ENCODE assay signal across 8 mouse cellular contexts in the genomic region with DNA sequence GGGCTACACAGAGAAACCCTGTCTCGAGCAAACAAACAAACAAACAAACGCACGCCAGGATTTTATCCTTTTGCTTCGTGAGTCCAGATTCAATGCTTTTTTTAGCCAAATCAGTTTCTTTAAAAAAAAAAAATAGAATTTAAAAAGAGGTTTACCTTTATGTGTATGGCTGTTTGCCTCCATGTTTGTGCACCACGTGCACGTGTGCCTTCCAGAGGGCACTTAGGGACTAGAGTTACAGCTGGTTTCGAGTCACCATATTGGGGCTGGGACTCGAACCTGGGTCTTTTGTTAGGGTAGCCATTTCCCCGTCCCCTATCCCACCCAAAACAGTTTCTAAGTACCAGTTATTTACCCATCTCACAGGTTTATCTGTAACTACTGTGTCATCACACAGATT. TPM values are rescaled to one million over a fixed set of nuclear protein-coding genes. Genes with fewer than 3 reads are reported as not detected.
DNase-seq lines count a peak whose midpoint lies in the region; ATAC-seq lines count a peak whose summit lies in the region.

No protein-coding gene starts in this region.

- H3K4me3 ChIP-seq in liver, embryonic 11.5 days (ENCODE audit: low read depth, low read length) = peak overlapping the region; percentile 93
- H3K4me3 ChIP-seq in embryonic facial prominence, embryonic 14.5 days (ENCODE audit: low read depth, low read length) = peak overlapping the region; percentile 78
- H3K4me3 ChIP-seq in intestine, embryonic 15.5 days (replicated peaks) = peak overlapping the region; percentile 76
- peak overlapping the region; percentile 66 for H3K4me3 ChIP-seq in neural tube, embryonic 12.5 days

- H3K9me3 ChIP-seq in liver, embryonic 11.5 days (ENCODE audit: control insufficient read depth, low read length) = no peaks in the 10 kb centered on the region
- no peaks in the 10 kb centered on the region for H3K9me3 ChIP-seq in embryonic facial prominence, embryonic 14.5 days (ENCODE audit: control insufficient read depth, low read length)
- H3K9me3 ChIP-seq in intestine, embryonic 15.5 days = no peaks in the 10 kb centered on the region
- H3K9me3 ChIP-seq in neural tube, embryonic 12.5 days = no peaks in the 10 kb centered on the region

- peak overlapping the region; percentile 55; the same call in 1 of the 2 replicates for H3K9ac ChIP-seq in liver, embryonic 11.5 days (ENCODE audit: low read depth, low read length)
- H3K9ac ChIP-seq in embryonic facial prominence, embryonic 14.5 days (ENCODE audit: low read depth, low read length) = peak overlapping the region; percentile 89
- H3K9ac ChIP-seq in intestine, embryonic 15.5 days = no peak overlapping the region
- H3K9ac ChIP-seq in neural tube, embryonic 12.5 days = peak overlapping the region; percentile 64

- no peak for ATAC-seq in liver, embryonic 11.5 days (replicated peaks; ENCODE audit: low FRiP score)
- no peak for ATAC-seq in embryonic facial prominence, embryonic 14.5 days (ENCODE audit: low read depth)
- no peak; the same call in 1 of the 2 replicates for ATAC-seq in intestine, embryonic 15.5 days
- no peak for ATAC-seq in neural tube, embryonic 12.5 days (ENCODE audit: low FRiP score, low read depth)
- ATAC-seq in activated CD4-positive, CD25-positive, alpha-beta regulatory T cell, adult 4 months = no peak
- no peak for ATAC-seq in granulocyte monocyte progenitor cell, adult 5-6 weeks (replicated peaks; ENCODE audit: poor library complexity, severe bottlenecking)

- peak overlapping the region; percentile 76 for H3K4me2 ChIP-seq in liver, embryonic 11.5 days
- peak overlapping the region; percentile 82 for H3K4me2 ChIP-seq in embryonic facial prominence, embryonic 14.5 days (ENCODE audit: low read depth, low read length)
- H3K4me2 ChIP-seq in intestine, embryonic 15.5 days (replicated peaks) = peak overlapping the region; percentile 73
- peak overlapping the region; percentile 71 for H3K4me2 ChIP-seq in neural tube, embryonic 12.5 days (replicated peaks)

- 78% methylated on average over 9 of the region's 9 CpGs for WGBS in liver, embryonic 11.5 days
- WGBS in embryonic facial prominence, embryonic 14.5 days = 83% methylated on average over 9 of the region's 9 CpGs
- WGBS in intestine, embryonic 15.5 days = 84% methylated on average over 9 of the region's 9 CpGs
- 85% methylated on average over 9 of the region's 9 CpGs for WGBS in neural tube, embryonic 12.5 days

- DNase-seq in liver, embryonic 11.5 days (ENCODE audit: low spot score) = no peak
- DNase-seq in liver = no peak
- no peak for DNase-seq in embryonic facial prominence, embryonic 14.5 days (ENCODE audit: low spot score)
- no peak for DNase-seq in gastrocnemius, postnatal 14 days

- H3K4me1 ChIP-seq in liver, embryonic 11.5 days (replicated peaks; ENCODE audit: control insufficient read depth, insufficient read depth, low read length) = peaks cover 9% of the 10 kb centered on the region
- peaks cover 13% of the 10 kb centered on the region for H3K4me1 ChIP-seq in embryonic facial prominence, embryonic 14.5 days (ENCODE audit: control insufficient read depth, insufficient read depth, low read length)
- H3K4me1 ChIP-seq in intestine, embryonic 15.5 days (replicated peaks) = peaks cover 9% of the 10 kb centered on the region; the same call in 1 of the 2 replicates
- H3K4me1 ChIP-seq in neural tube, embryonic 12.5 days = peaks cover 12% of the 10 kb centered on the region

- peaks cover 5% of the 10 kb centered on the region for H3K36me3 ChIP-seq in liver, embryonic 11.5 days (ENCODE audit: control insufficient read depth, insufficient read depth, low read length)
- peaks cover 16% of the 10 kb centered on the region for H3K36me3 ChIP-seq in embryonic facial prominence, embryonic 14.5 days (ENCODE audit: control insufficient read depth, insufficient read depth, low read length)
- no peaks in the 10 kb centered on the region for H3K36me3 ChIP-seq in intestine, embryonic 15.5 days
- H3K36me3 ChIP-seq in neural tube, embryonic 12.5 days = peaks cover 20% of the 10 kb centered on the region

- no peak overlapping the region for H3K27ac ChIP-seq in liver, embryonic 11.5 days (ENCODE audit: low read depth, low read length)
- H3K27ac ChIP-seq in embryonic facial prominence, embryonic 14.5 days (replicated peaks; ENCODE audit: low read depth, low read length) = peak overlapping the region; percentile 93
- H3K27ac ChIP-seq in intestine, embryonic 15.5 days = no peak overlapping the region
- no peak overlapping the region for H3K27ac ChIP-seq in neural tube, embryonic 12.5 days

- intact Hi-C loops in gastrocnemius, postnatal 14 days (cut with DNase I; ENCODE audit: low total_unique reads) = no loop called here

- no peaks in the 10 kb centered on the region for H3K27me3 ChIP-seq in liver, embryonic 11.5 days (replicated peaks; ENCODE audit: control insufficient read depth, insufficient read depth, low read length)
- H3K27me3 ChIP-seq in embryonic facial prominence, embryonic 14.5 days (replicated peaks; ENCODE audit: control insufficient read depth, insufficient read depth, low read length) = no peaks in the 10 kb centered on the region
- no peaks in the 10 kb centered on the region for H3K27me3 ChIP-seq in intestine, embryonic 15.5 days (replicated peaks)
- H3K27me3 ChIP-seq in neural tube, embryonic 12.5 days (replicated peaks) = no peaks in the 10 kb centered on the region

RNA-seq across cellular contexts. Expression of a gene that starts 0.6 kb away (rescaled TPM):
- 57.7 and 63.0 TPM in 2 replicates for polyA plus RNA-seq in liver, embryonic 11.5 days (2014; fragmentation: Nextera tagmentation; extraction: Ambion mirVana)
- polyA plus RNA-seq in embryonic facial prominence, embryonic 14.5 days (2014; fragmentation: Nextera tagmentation; extraction: Ambion mirVana) = 28.4 and 32.0 TPM in 2 replicates
- polyA plus RNA-seq in intestine, embryonic 15.5 days (2015; fragmentation: Nextera tagmentation; extraction: Ambion mirVana) = 43.0 and 45.8 TPM in 2 replicates
- polyA plus RNA-seq in neural tube, embryonic 12.5 days (2016; fragmentation: Nextera tagmentation; extraction: Ambion mirVana) = 46.2 and 53.8 TPM in 2 replicates
- 10 to 100 TPM; 26.3 to 33.5 TPM for polyA plus RNA-seq in activated CD4-positive, CD25-positive, alpha-beta regulatory T cell, adult 4 months (2017; shearing (Covaris generic))
- total RNA-seq in granulocyte monocyte progenitor cell, adult 5-6 weeks (2014; fragmentation: Nextera tagmentation) = 16.2 and 18.0 TPM in 2 replicates
- 43.8 and 47.0 TPM in 2 replicates for total RNA-seq in granulocyte monocyte progenitor cell, adult 5-6 weeks (2017)
- 1 to 10 TPM; 8.5 to 9.2 TPM for total RNA-seq in gastrocnemius, postnatal 14 days (2021)

RNA-seq across cellular contexts. Expression of a gene that starts 45.6 kb away (rescaled TPM):
- polyA plus RNA-seq in liver, embryonic 11.5 days (2014; fragmentation: Nextera tagmentation; extraction: Ambion mirVana) = 59.3 and 69.4 TPM in 2 replicates
- 67.6 and 68.3 TPM in 2 replicates for polyA plus RNA-seq in embryonic facial prominence, embryonic 14.5 days (2014; fragmentation: Nextera tagmentation; extraction: Ambion mirVana)
- 40.0 and 55.8 TPM in 2 replicates for polyA plus RNA-seq in intestine, embryonic 15.5 days (2015; fragmentation: Nextera tagmentation; extraction: Ambion mirVana)
- polyA plus RNA-seq in neural tube, embryonic 12.5 days (2016; fragmentation: Nextera tagmentation; extraction: Ambion mirVana) = 73.0 and 82.4 TPM in 2 replicates
- polyA plus RNA-seq in activated CD4-positive, CD25-positive, alpha-beta regulatory T cell, adult 4 months (2017; shearing (Covaris generic)) = 10 to 100 TPM; 59.5 to 79.2 TPM
- total RNA-seq in granulocyte monocyte progenitor cell, adult 5-6 weeks (2014; fragmentation: Nextera tagmentation) = 35.1 and 40.4 TPM in 2 replicates
- total RNA-seq in granulocyte monocyte progenitor cell, adult 5-6 weeks (2017) = 54.1 and 77.2 TPM in 2 replicates
- 100 to 1,000 TPM in 1 of 2 experiments, 10 to 100 TPM in 1; 96.6 to 101 TPM for total RNA-seq in gastrocnemius, postnatal 14 days (2021)
